Mouse (Mus musculus) neural tube, embryonic 15.5 days (tissue): ENCODE measurements around the gene Kyat1. TPM values are rescaled to one million over a fixed set of nuclear protein-coding genes. Genes with fewer than 3 reads are reported as not detected.

ENCODE experiments used
- ATAC-seq: fragments of 200-750 bp; cut with Nextera tagmentation; 2 replicates; pipeline ENCODE4 v1.8.0; 2017; ENCODE audit warnings: mild to moderate bottlenecking, moderate TSS enrichment, moderate library complexity; ENCODE audit not compliant: low FRiP score
- H3K27ac ChIP-seq: fragments of 300-500 bp; sonication (generic); replicated peaks from 2 replicates; pipeline ENCODE4 v1.5.1; 2015; ENCODE audit warnings: mild to moderate bottlenecking, inconsistent platforms
- H3K27me3 ChIP-seq: fragments of 300-500 bp; sonication (generic); replicated peaks from 2 replicates; pipeline ENCODE4 v1.6.1; 2015; ENCODE audit warnings: inconsistent platforms
- H3K36me3 ChIP-seq: fragments of 300-500 bp; sonication (generic); 2 replicates; pipeline ENCODE4 v1.6.1; 2015; ENCODE audit warnings: inconsistent platforms
- H3K4me1 ChIP-seq: fragments of 300-500 bp; sonication (generic); 2 replicates; pipeline ENCODE4 v1.6.1; 2015; ENCODE audit warnings: inconsistent platforms
- H3K4me2 ChIP-seq: fragments of 300-500 bp; sonication (generic); 2 replicates; pipeline ENCODE4 v1.6.1; 2015; ENCODE audit warnings: inconsistent platforms, mild to moderate bottlenecking, moderate library complexity
- H3K4me3 ChIP-seq: fragments of 300-500 bp; sonication (generic); replicated peaks from 2 replicates; pipeline ENCODE4 v1.5.1; 2015; ENCODE audit warnings: mild to moderate bottlenecking, inconsistent platforms
- H3K9ac ChIP-seq: fragments of 300-500 bp; sonication (generic); replicated peaks from 2 replicates; pipeline ENCODE4 v1.6.1; 2015; ENCODE audit warnings: mild to moderate bottlenecking, inconsistent platforms
- H3K9me3 ChIP-seq: fragments of 300-500 bp; sonication (generic); replicated peaks from 2 replicates; pipeline ENCODE4 v1.6.1; 2016; ENCODE audit warnings: inconsistent platforms
- WGBS: fragments of 180-500 bp; shearing (Covaris S2); methylation state at CpG from one replicate; pipeline ENCODE4 v1.1.7; 2015; ENCODE audit warnings: mixed read lengths; 5-methylcytosine and 5-hydroxymethylcytosine counted together
- polyA plus RNA-seq: library from polyadenylated mRNA; unstranded; fragments of >200 nt; fragmentation: Nextera tagmentation; extraction: Ambion mirVana; gene quantifications from 2 replicates; pipeline ENCODE4 v1.2.1, GENCODE M21; 2015

The Kyat1 gene
- polyA plus RNA-seq, 1 experiment from 2014 or later: 16.2 TPM

GRCm38 (mm10) chr2:30240267-30240666 lies 34.6 kb upstream of the Kyat1 start, which contains the start of gene Gm28035:
Gene Gm28035, plus strand, starts transcription at chr2:30240567.
- no peaks in the 10 kb centered on the region for H3K9me3 ChIP-seq
- H3K9ac ChIP-seq: no peak within 1 kb of the TSS
- H3K27me3 ChIP-seq: no peaks in the 10 kb centered on the region
- H3K36me3 ChIP-seq: peaks cover 50% of the 10 kb centered on the region
- no peak within 1 kb of the TSS; the same call in 1 of the 2 replicates for H3K27ac ChIP-seq
- ATAC-seq: no peak
- no peak within 1 kb of the TSS; the same call in 1 of the 2 replicates for H3K4me3 ChIP-seq
- WGBS: 89% methylated on average over 2 of the region's 2 CpGs
- H3K4me1 ChIP-seq: peaks cover 49% of the 10 kb centered on the region
- H3K4me2 ChIP-seq: peak within 1 kb of the TSS; percentile 78

GRCm38 (mm10) chr2:30239777-30240176 lies 34.1 kb upstream of the Kyat1 start:
- Histone ChIP-seq H3K27me3 (no peaks in the 10 kb centered on the region), H3K36me3 (peaks cover 48% of the 10 kb centered on the region), H3K27ac (no peak overlapping the region), H3K4me3 (no peak overlapping the region), H3K9me3 (no peaks in the 10 kb centered on the region), H3K4me2 (peak overlapping the region; percentile 78), H3K4me1 (peaks cover 49% of the 10 kb centered on the region), H3K9ac (no peak overlapping the region)
- ATAC-seq: no peak
- 75% methylated on average over 4 of the region's 4 CpGs for WGBS

GRCm38 (mm10) chr2:30238906-30239465 lies 33.3 kb upstream of the Kyat1 start:
- H3K4me3 ChIP-seq: peak overlapping the region; percentile 84
- no peak overlapping the region; the same call in 1 of the 2 replicates for H3K27ac ChIP-seq
- H3K27me3 ChIP-seq: no peaks in the 10 kb centered on the region
- H3K36me3 ChIP-seq: peaks cover 40% of the 10 kb centered on the region
- H3K4me2 ChIP-seq: peak overlapping the region; percentile 78
- peak overlapping the region; percentile 92 for H3K9ac ChIP-seq
- 89% methylated on average over 3 of the region's 3 CpGs for WGBS
- H3K9me3 ChIP-seq: no peaks in the 10 kb centered on the region
- ATAC-seq: no peak
- H3K4me1 ChIP-seq: peaks cover 49% of the 10 kb centered on the region

GRCm38 (mm10) chr2:30237881-30238280 lies 32.2 kb upstream of the Kyat1 start:
- peaks cover 41% of the 10 kb centered on the region for H3K4me1 ChIP-seq
- peak overlapping the region; percentile 92 for H3K9ac ChIP-seq
- peaks cover 30% of the 10 kb centered on the region for H3K36me3 ChIP-seq
- H3K27me3 ChIP-seq: no peaks in the 10 kb centered on the region
- H3K4me2 ChIP-seq: peak overlapping the region; percentile 78
- under 1% methylated on average over 39 of the region's 42 CpGs for WGBS
- H3K9me3 ChIP-seq: no peaks in the 10 kb centered on the region
- peak overlapping the region; percentile 84 for H3K4me3 ChIP-seq
- peak overlapping the region; percentile 94 for H3K27ac ChIP-seq
- ATAC-seq: peak; percentile 87

- no peaks in the 10 kb centered on the region for H3K9me3 ChIP-seq
- WGBS: under 1% methylated on average over 64 of the region's 67 CpGs
- peak; percentile 98 for ATAC-seq
Observed at GRCm38 (mm10) chr2:30237199-30237880, 31.7 kb upstream of the Kyat1 start, which contains the start of gene Lrrc8a. Gene Lrrc8a, plus strand, starts transcription at chr2:30237715.

GRCm38 (mm10) chr2:30236426-30237198 lies 31.0 kb upstream of the Kyat1 start:
- Histone ChIP-seq H3K27me3 (no peaks in the 10 kb centered on the region), H3K4me2 (peak overlapping the region; percentile 78), H3K4me1 (peaks cover 30% of the 10 kb centered on the region), H3K36me3 (peaks cover 19% of the 10 kb centered on the region), H3K4me3 (peak overlapping the region; percentile 84), H3K9ac (peak overlapping the region; percentile 63), H3K9me3 (no peaks in the 10 kb centered on the region), H3K27ac (peak overlapping the region; percentile 84)
- ATAC-seq: peak; percentile 7; the same call in 1 of the 2 replicates
- WGBS: 5% methylated on average over 18 of the region's 18 CpGs

More at GRCm38 (mm10) chr2:30237199-30237880, 31.7 kb upstream of the Kyat1 start, which contains the start of gene Lrrc8a:
- Histone ChIP-seq H3K36me3 (peaks cover 26% of the 10 kb centered on the region), H3K4me3 (peak within 1 kb of the TSS; percentile 84), H3K27me3 (no peaks in the 10 kb centered on the region), H3K9ac (peak within 1 kb of the TSS; percentile 92), H3K4me2 (peak within 1 kb of the TSS; percentile 78), H3K4me1 (peaks cover 36% of the 10 kb centered on the region), H3K27ac (peak within 1 kb of the TSS; percentile 94)

- H3K4me3 ChIP-seq: no peak overlapping the region
- H3K36me3 ChIP-seq: peaks cover 10% of the 10 kb centered on the region
- H3K4me1 ChIP-seq: peaks cover 30% of the 10 kb centered on the region
- no peak overlapping the region for H3K9ac ChIP-seq
- no peak overlapping the region for H3K4me2 ChIP-seq
- no peak overlapping the region for H3K27ac ChIP-seq
- H3K27me3 ChIP-seq: no peaks in the 10 kb centered on the region
- no peaks in the 10 kb centered on the region for H3K9me3 ChIP-seq
- WGBS: 84% methylated on average over 5 of the region's 5 CpGs
- no peak for ATAC-seq
Observed at GRCm38 (mm10) chr2:30235593-30235992, 29.9 kb upstream of the Kyat1 start.

- Histone ChIP-seq H3K36me3 (no peaks in the 10 kb centered on the region), H3K27ac (no peak overlapping the region), H3K9me3 (no peaks in the 10 kb centered on the region), H3K9ac (no peak overlapping the region), H3K4me3 (no peak overlapping the region), H3K4me2 (no peak overlapping the region), H3K27me3 (no peaks in the 10 kb centered on the region), H3K4me1 (no peaks in the 10 kb centered on the region)
- WGBS: 96% methylated on average over 5 of the region's 5 CpGs
- ATAC-seq: no peak
Observed at GRCm38 (mm10) chr2:30216293-30216692, 10.6 kb upstream of the Kyat1 start.

- Histone ChIP-seq H3K27ac (no peak overlapping the region), H3K27me3 (no peaks in the 10 kb centered on the region), H3K9ac (no peak overlapping the region), H3K36me3 (no peaks in the 10 kb centered on the region), H3K4me2 (no peak overlapping the region), H3K4me3 (no peak overlapping the region), H3K4me1 (no peaks in the 10 kb centered on the region), H3K9me3 (no peaks in the 10 kb centered on the region)
- no peak for ATAC-seq
- 83% methylated on average over 6 of the region's 6 CpGs for WGBS
Observed at GRCm38 (mm10) chr2:30215493-30215892, 9.8 kb upstream of the Kyat1 start.

- 82% methylated on average over 3 of the region's 3 CpGs for WGBS
Observed at GRCm38 (mm10) chr2:30214745-30215144, 9.1 kb upstream of the Kyat1 start.

GRCm38 (mm10) chr2:30212951-30213350 lies 7.3 kb upstream of the Kyat1 start:
- Histone ChIP-seq H3K9ac (no peak overlapping the region), H3K27me3 (no peaks in the 10 kb centered on the region), H3K4me1 (no peaks in the 10 kb centered on the region), H3K9me3 (no peaks in the 10 kb centered on the region), H3K4me3 (no peak overlapping the region), H3K4me2 (no peak overlapping the region), H3K27ac (no peak overlapping the region), H3K36me3 (no peaks in the 10 kb centered on the region)
- WGBS: 70% methylated on average over 1 of the region's 1 CpGs
- ATAC-seq: no peak

More at GRCm38 (mm10) chr2:30214745-30215144, 9.1 kb upstream of the Kyat1 start:
- no peaks in the 10 kb centered on the region for H3K9me3 ChIP-seq
- no peak overlapping the region for H3K27ac ChIP-seq
- H3K9ac ChIP-seq: no peak overlapping the region
- H3K4me2 ChIP-seq: no peak overlapping the region
- no peaks in the 10 kb centered on the region for H3K27me3 ChIP-seq
- no peaks in the 10 kb centered on the region for H3K36me3 ChIP-seq
- no peaks in the 10 kb centered on the region for H3K4me1 ChIP-seq
- ATAC-seq: no peak
- H3K4me3 ChIP-seq: no peak overlapping the region
